Mouse (Mus musculus) granulocyte monocyte progenitor cell, adult 5-6 weeks (primary cell): ENCODE results near the gene Prdm9. TPM values are rescaled to one million over a fixed set of nuclear protein-coding genes. Genes with fewer than 3 reads are reported as not detected.

ENCODE experiments used
- ATAC-seq: replicated peaks from 2 replicates; pipeline ENCODE4 v1.8.0; 2016; ENCODE audit warnings: mild to moderate bottlenecking, moderate TSS enrichment, inconsistent platforms; ENCODE audit not compliant: poor library complexity, severe bottlenecking
- total RNA-seq, 2 experiments: library from RNA; stranded (forward) in 1 of 2; stranded (reverse) in 1 of 2; fragments of 200-712, 200-1000 nt in 1 of 2; fragments of >200 nt in 1 of 2; fragmentation: Nextera tagmentation in 1 of 2; gene quantifications; 2 replicates each; pipeline ENCODE4 v1.2.3; 2014 to 2017

Gene Prdm9
- total RNA-seq, 2 experiments from 2014 or later: 2.4 to 2.5 TPM

- no peak for ATAC-seq
These were observed 34.0 kb downstream of the Prdm9 start for GRCm38 (mm10) chr17:15530141-15530540.

DNA sequence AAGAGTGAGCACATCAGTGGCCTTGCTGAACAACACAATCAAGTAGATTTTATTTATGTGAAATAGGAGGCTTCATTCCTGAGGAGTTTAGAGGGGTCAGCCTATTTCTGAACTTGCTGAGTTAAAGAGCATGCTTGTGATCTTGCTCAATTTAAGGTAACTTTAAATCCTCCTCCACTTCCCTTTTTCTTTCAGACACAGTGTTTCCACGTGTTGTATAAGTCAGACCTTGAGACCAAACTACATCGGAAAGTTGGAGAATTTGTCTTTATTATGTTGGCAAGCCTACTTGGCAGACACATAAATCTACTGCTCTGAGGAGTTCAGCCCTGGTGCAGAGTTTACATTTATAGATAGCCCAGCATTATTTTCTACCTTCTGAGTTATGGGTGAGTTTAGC lies 35.3 kb downstream of the Prdm9 start:
- ATAC-seq: peak; percentile 28

- ATAC-seq: no peak
These were observed 36.4 kb downstream of the Prdm9 start for GRCm38 (mm10) chr17:15527811-15528136.

- ATAC-seq: peak; percentile 92
These were observed 37.0 kb downstream of the Prdm9 start, which contains the start of gene Pdcd2 for GRCm38 (mm10) chr17:15526986-15527810. Gene Pdcd2 (minus strand): TSS chr17:15527301.

GRCm38 (mm10) chr17:15526304-15526703 lies 37.9 kb downstream of the Prdm9 start:
- ATAC-seq: no peak

- no peak for ATAC-seq
These were observed 45.4 kb downstream of the Prdm9 start for GRCm38 (mm10) chr17:15518766-15519165.

- ATAC-seq: no peak
These were observed 46.0 kb downstream of the Prdm9 start for GRCm38 (mm10) chr17:15518186-15518585.

GRCm38 (mm10) chr17:15517776-15518175 lies 46.4 kb downstream of the Prdm9 start:
- no peak for ATAC-seq

DNA sequence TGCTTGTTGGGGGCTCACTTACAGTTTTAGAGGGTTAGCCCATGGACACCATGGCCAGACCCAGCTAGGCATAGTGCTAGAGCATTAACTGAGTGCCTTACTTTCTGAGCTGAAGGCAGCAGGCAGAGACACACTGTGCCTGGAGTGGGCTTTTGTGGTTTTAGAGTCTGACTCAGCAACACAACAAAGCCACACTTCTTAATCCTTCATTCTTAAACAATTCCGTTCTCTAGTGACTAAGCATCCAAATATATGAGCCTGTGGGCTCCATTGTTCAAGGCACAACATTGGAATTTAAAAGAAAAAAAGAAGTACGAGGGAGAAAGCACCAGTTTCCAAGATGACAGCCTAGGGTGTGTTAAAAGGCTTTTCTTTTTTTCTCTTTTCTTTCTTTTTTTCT lies 53.5 kb downstream of the Prdm9 start:
- ATAC-seq: no peak

GRCm38 (mm10) chr17:15499656-15500394 lies 64.3 kb downstream of the Prdm9 start, which contains the start of the genes Psmb1 and Tbp:
Gene Psmb1 (minus strand): TSS chr17:15499751.
Gene Tbp (plus strand): TSS chr17:15499888.
- ATAC-seq: peak; percentile 87

DNA sequence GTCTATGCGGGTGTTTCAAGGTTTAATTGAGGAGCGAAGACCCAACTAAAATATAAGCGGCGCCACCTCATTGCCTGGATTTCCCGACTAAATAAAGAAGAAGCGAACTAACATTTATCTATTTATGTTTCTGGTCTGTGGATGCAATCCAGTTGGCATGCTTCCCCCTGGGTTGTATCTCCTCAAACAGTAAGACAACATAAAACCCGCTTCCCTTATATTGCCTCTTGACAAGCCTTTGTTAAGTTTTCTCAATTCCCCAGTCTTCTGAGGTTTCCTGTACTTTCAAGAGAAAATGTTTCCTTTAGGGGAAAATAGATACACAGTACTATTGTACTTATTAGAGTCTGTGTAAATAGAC lies 65.4 kb downstream of the Prdm9 start:
- ATAC-seq: no peak

GRCm38 (mm10) chr17:15497882-15498752 lies 66.0 kb downstream of the Prdm9 start:
- ATAC-seq: peak; percentile 80

Other genes with a start within 250 kb of the Prdm9 start
- gene Dll1, start 187.5 kb downstream of the Prdm9 start, total RNA-seq (2014; fragmentation: Nextera tagmentation): not detected in 2 replicates
- gene Dll1, start 187.5 kb downstream of the Prdm9 start, total RNA-seq (2017): 0.26 TPM in 1 of 2 replicates, not detected in the other
- 11.0 and 16.5 TPM in 2 replicates for gene Fam120b, start 168.2 kb downstream of the Prdm9 start, total RNA-seq (2014; fragmentation: Nextera tagmentation)
- 11.1 and 12.4 TPM in 2 replicates for gene Fam120b, start 168.2 kb downstream of the Prdm9 start, total RNA-seq (2017)
- 154 and 160 TPM in 2 replicates for gene Psmb1, start 64.6 kb downstream of the Prdm9 start, total RNA-seq (2014; fragmentation: Nextera tagmentation)
- gene Psmb1, start 64.6 kb downstream of the Prdm9 start, total RNA-seq (2017): 200 and 213 TPM in 2 replicates
- gene Tbp, start 64.5 kb downstream of the Prdm9 start, total RNA-seq (2014; fragmentation: Nextera tagmentation): 46.1 and 57.1 TPM in 2 replicates
- gene Tbp, start 64.5 kb downstream of the Prdm9 start, total RNA-seq (2017): 70.6 and 70.8 TPM in 2 replicates
- 51.3 and 62.2 TPM in 2 replicates for gene Pdcd2, start 37.1 kb downstream of the Prdm9 start, total RNA-seq (2014; fragmentation: Nextera tagmentation)
- gene Pdcd2, start 37.1 kb downstream of the Prdm9 start, total RNA-seq (2017): 82.6 and 88.5 TPM in 2 replicates
- 34.8 and 39.1 TPM in 2 replicates for gene Chd1, start 140.6 kb upstream of the Prdm9 start, total RNA-seq (2014; fragmentation: Nextera tagmentation)
- 55.8 and 68.2 TPM in 2 replicates for gene Chd1, start 140.6 kb upstream of the Prdm9 start, total RNA-seq (2017)